Mouse (Mus musculus): ENCODE measurements at regions not wholly inside any gene's neighbourhood (a gene's known extent, or its start where the extent isn't known, plus 50 kb on each side); places are given as distances from the start of the nearest gene placed in this dataset.

DNA sequence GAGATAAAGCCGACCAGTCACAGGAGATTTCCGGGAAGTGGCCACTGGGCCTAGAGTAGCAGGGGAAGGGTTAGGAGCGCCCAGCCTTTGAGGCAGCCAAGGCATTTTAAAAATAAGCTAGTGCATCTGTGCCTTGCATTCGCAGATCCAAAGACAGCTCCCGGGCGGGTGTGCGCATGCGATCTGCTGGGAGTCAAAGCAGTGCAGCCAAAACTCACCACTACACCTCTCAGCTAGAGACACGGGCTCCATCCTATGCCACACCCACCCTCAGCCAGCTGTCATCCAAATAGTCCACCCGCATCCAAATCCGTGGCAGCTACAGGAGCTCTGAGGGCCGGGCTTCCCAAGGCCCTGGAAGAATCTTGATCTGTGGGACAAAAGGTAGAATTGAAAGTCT is 220.2 kb upstream of the Sulf2 start:
- Histone ChIP-seq H3K4me1 (replicated peaks; ENCODE audit: control insufficient read depth, insufficient read depth, low read length) (no peaks in the 10 kb centered on the region), H3K4me3 (ENCODE audit: control insufficient read depth, insufficient read depth, low read length) (no peak overlapping the region), H3K27ac (ENCODE audit: control insufficient read depth, insufficient read depth, low read length) (no peak overlapping the region), H3K27me3 (ENCODE audit: control insufficient read depth, insufficient read depth, low read length) (no peaks in the 10 kb centered on the region), H3K36me3 (ENCODE audit: control insufficient read depth, insufficient read depth, low read length) (no peaks in the 10 kb centered on the region)
- TF ChIP-seq POLR2A (IDR thresholded peaks at IDR 0.05; ENCODE audit: control insufficient read depth, extremely low read depth, insufficient read depth, low read length, poor library complexity) (no peak), CTCF (IDR thresholded peaks at IDR 0.05; ENCODE audit: borderline replicate concordance, control insufficient read depth, extremely low read depth, insufficient read depth, low read length, poor library complexity) (no peak)
- no peak for DNase-seq
- 94% methylated on average over 12 of the region's 12 CpGs for WGBS

DNA sequence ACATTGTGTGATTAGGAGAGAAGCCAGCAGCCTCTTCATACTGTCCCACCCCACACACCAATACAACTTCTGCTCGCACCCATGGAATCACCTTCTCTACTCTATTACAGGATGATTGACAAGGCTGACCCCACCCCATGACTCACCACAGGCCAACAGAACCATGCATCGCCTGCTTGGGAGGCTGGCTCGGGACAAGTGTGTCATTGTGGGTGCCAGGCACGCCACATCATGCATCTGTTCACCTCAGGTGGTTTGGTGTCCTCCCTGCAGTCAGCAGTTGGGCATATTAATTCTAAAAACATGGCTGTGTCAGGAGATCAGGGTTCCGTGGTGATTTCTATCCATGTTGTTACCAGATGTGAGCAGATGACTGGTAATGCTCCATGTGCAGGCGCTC is 215.3 kb upstream of the Sulf2 start:
- no peaks in the 10 kb centered on the region for H3K36me3 ChIP-seq (ENCODE audit: control insufficient read depth, insufficient read depth, low read length)
- no peaks in the 10 kb centered on the region for H3K4me1 ChIP-seq (replicated peaks; ENCODE audit: control insufficient read depth, insufficient read depth, low read length)
- 88% methylated on average over 6 of the region's 6 CpGs for WGBS
- no peak overlapping the region for H3K27ac ChIP-seq (ENCODE audit: control insufficient read depth, insufficient read depth, low read length)
- H3K4me3 ChIP-seq (ENCODE audit: control insufficient read depth, insufficient read depth, low read length): no peak overlapping the region
- H3K27me3 ChIP-seq (ENCODE audit: control insufficient read depth, insufficient read depth, low read length): no peaks in the 10 kb centered on the region
- DNase-seq: no peak
- TF ChIP-seq CTCF (IDR thresholded peaks at IDR 0.05; ENCODE audit: borderline replicate concordance, control insufficient read depth, extremely low read depth, insufficient read depth, low read length, poor library complexity) (no peak), POLR2A (IDR thresholded peaks at IDR 0.05; ENCODE audit: control insufficient read depth, extremely low read depth, insufficient read depth, low read length, poor library complexity) (no peak)

DNA sequence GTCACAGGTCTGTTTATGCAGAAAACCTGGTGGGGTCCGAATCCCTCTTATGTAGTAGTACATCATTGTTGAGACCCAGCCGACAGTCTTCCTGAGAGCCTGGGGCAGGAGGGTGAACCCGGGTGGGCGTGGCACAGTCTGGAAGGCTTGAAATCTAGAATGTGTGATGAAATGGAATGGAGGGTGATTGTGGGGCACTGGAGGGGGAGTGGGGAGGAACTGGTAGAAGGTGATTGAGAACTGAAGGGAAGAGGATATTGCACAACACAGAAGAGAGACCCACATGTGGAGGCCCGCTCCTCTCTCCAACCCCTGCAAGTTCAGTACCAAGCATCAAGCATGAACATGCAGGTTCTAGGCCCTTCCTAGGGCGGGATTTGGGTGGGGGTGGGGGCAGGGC is 206.2 kb upstream of the Sulf2 start:
- 89% methylated on average over 6 of the region's 6 CpGs for WGBS
- TF ChIP-seq CTCF (IDR thresholded peaks at IDR 0.05; ENCODE audit: borderline replicate concordance, control insufficient read depth, extremely low read depth, insufficient read depth, low read length, poor library complexity) (no peak), POLR2A (IDR thresholded peaks at IDR 0.05; ENCODE audit: control insufficient read depth, extremely low read depth, insufficient read depth, low read length, poor library complexity) (no peak)
- DNase-seq: no peak
- Histone ChIP-seq H3K4me1 (replicated peaks; ENCODE audit: control insufficient read depth, insufficient read depth, low read length) (peaks cover 5% of the 10 kb centered on the region; the same call in 1 of the 2 replicates), H3K27ac (ENCODE audit: control insufficient read depth, insufficient read depth, low read length) (no peak overlapping the region), H3K27me3 (ENCODE audit: control insufficient read depth, insufficient read depth, low read length) (no peaks in the 10 kb centered on the region), H3K36me3 (ENCODE audit: control insufficient read depth, insufficient read depth, low read length) (no peaks in the 10 kb centered on the region), H3K4me3 (ENCODE audit: control insufficient read depth, insufficient read depth, low read length) (no peak overlapping the region)

DNA sequence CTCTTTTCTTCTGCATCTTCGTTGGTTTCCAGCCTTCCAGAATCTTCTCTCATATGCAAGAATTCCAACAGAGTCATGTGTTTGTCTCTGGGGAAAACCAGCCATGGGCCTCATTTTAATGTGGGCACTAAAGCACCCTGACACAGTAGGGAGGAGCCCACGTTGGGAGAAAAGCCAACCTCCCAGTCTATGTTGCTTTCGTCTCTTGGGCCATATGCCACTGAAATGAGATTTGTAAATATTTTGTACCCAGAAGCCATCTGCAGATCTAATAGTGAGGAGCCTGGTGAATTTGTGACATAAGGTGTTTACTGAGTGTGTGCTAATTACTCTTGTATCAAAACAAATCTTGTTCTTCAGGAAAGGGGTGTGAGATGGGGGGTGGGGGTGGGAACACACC is 205.3 kb upstream of the Sulf2 start:
- Histone ChIP-seq H3K36me3 (ENCODE audit: control insufficient read depth, insufficient read depth, low read length) (no peaks in the 10 kb centered on the region), H3K27me3 (ENCODE audit: control insufficient read depth, insufficient read depth, low read length) (no peaks in the 10 kb centered on the region), H3K4me3 (ENCODE audit: control insufficient read depth, insufficient read depth, low read length) (no peak overlapping the region), H3K4me1 (replicated peaks; ENCODE audit: control insufficient read depth, insufficient read depth, low read length) (peaks cover 5% of the 10 kb centered on the region; the same call in 1 of the 2 replicates), H3K27ac (ENCODE audit: control insufficient read depth, insufficient read depth, low read length) (no peak overlapping the region)
- TF ChIP-seq POLR2A (IDR thresholded peaks at IDR 0.05; ENCODE audit: control insufficient read depth, extremely low read depth, insufficient read depth, low read length, poor library complexity) (no peak), CTCF (IDR thresholded peaks at IDR 0.05; ENCODE audit: borderline replicate concordance, control insufficient read depth, extremely low read depth, insufficient read depth, low read length, poor library complexity) (no peak)
- 81% methylated on average over 3 of the region's 3 CpGs for WGBS
- DNase-seq: no peak

DNA sequence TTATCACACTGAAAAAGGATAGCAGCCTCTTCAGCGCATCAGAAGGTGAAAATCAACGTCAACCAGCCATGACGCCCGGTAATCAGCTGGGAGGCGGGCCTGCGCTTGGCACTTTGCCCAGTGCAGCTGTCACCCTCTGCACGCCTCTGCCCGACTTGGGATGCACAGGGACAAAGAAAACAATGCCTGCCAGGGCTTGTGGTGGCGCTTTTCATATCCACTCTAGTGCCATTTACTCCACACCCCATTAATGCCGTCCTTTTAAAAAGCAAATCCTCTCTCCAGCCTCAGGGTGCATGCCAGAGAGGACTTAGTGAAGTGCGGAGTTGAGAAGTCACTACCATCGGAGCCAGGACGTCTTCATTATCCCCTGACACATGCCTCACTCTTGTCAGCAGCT is 204.5 kb upstream of the Sulf2 start:
- Histone ChIP-seq H3K27ac (ENCODE audit: control insufficient read depth, insufficient read depth, low read length) (no peak overlapping the region), H3K36me3 (ENCODE audit: control insufficient read depth, insufficient read depth, low read length) (no peaks in the 10 kb centered on the region), H3K4me1 (replicated peaks; ENCODE audit: control insufficient read depth, insufficient read depth, low read length) (peaks cover 5% of the 10 kb centered on the region; the same call in 1 of the 2 replicates), H3K4me3 (ENCODE audit: control insufficient read depth, insufficient read depth, low read length) (no peak overlapping the region), H3K27me3 (ENCODE audit: control insufficient read depth, insufficient read depth, low read length) (no peaks in the 10 kb centered on the region)
- 77% methylated on average over 13 of the region's 13 CpGs for WGBS
- TF ChIP-seq CTCF (IDR thresholded peaks at IDR 0.05; ENCODE audit: borderline replicate concordance, control insufficient read depth, extremely low read depth, insufficient read depth, low read length, poor library complexity) (no peak), POLR2A (IDR thresholded peaks at IDR 0.05; ENCODE audit: control insufficient read depth, extremely low read depth, insufficient read depth, low read length, poor library complexity) (no peak)
- DNase-seq: no peak

DNA sequence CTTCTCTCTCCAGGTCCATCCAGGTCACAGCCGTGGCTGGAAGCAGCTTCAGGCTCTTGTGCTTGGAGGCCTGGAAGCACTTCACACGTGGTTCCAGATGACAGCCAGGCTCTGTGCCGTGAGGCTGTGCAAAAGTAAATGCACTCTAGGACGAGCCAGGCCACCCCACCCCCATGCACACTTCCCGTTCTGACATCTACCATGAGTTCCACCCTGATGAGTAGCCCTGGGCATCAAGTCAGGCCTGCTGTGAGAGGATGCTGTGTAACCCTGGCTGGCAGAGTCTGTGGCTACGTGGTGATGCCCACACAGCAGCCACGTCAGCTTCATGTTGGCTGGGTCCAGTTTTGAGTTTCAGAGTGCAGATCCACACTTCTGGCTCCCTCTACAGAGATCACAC is 202.4 kb upstream of the Sulf2 start:
- WGBS: 39% methylated on average over 7 of the region's 7 CpGs
- H3K27me3 ChIP-seq (ENCODE audit: control insufficient read depth, insufficient read depth, low read length): no peaks in the 10 kb centered on the region
- TF ChIP-seq POLR2A (IDR thresholded peaks at IDR 0.05; ENCODE audit: control insufficient read depth, extremely low read depth, insufficient read depth, low read length, poor library complexity): no peak
- TF ChIP-seq CTCF (IDR thresholded peaks at IDR 0.05; ENCODE audit: borderline replicate concordance, control insufficient read depth, extremely low read depth, insufficient read depth, low read length, poor library complexity): no peak
- no peak overlapping the region for H3K27ac ChIP-seq (ENCODE audit: control insufficient read depth, insufficient read depth, low read length)
- H3K4me3 ChIP-seq (ENCODE audit: control insufficient read depth, insufficient read depth, low read length): no peak overlapping the region
- H3K36me3 ChIP-seq (ENCODE audit: control insufficient read depth, insufficient read depth, low read length): no peaks in the 10 kb centered on the region
- H3K4me1 ChIP-seq (replicated peaks; ENCODE audit: control insufficient read depth, insufficient read depth, low read length): peaks cover 12% of the 10 kb centered on the region; the same call in 1 of the 2 replicates
- DNase-seq: no peak

DNA sequence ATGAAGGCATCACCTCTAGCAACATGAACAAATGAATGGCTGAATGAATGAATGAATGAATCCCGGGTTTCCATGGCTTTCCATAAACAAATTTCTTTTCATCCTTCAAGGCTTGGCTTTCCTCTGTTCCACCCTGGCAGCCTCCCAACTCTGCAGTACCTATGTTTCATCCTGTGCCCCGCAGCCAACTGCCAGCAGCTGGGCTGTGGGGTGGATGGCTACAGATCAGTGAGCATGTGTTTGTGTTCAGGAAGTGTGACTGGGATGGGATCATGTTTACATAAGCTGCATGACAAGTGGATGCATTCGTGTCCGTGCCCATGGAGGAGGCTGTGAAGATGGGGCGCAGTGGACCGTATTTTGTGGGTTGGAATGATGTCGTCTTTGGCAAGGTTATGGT is 200.5 kb upstream of the Sulf2 start:
- WGBS: 80% methylated on average over 7 of the region's 7 CpGs
- no peaks in the 10 kb centered on the region for H3K27me3 ChIP-seq (ENCODE audit: control insufficient read depth, insufficient read depth, low read length)

More for the DNA sequence above, 200.5 kb upstream of the Sulf2 start:
- Histone ChIP-seq H3K36me3 (ENCODE audit: control insufficient read depth, insufficient read depth, low read length) (no peaks in the 10 kb centered on the region), H3K27ac (ENCODE audit: control insufficient read depth, insufficient read depth, low read length) (no peak overlapping the region), H3K4me1 (replicated peaks; ENCODE audit: control insufficient read depth, insufficient read depth, low read length) (peaks cover 12% of the 10 kb centered on the region; the same call in 1 of the 2 replicates), H3K4me3 (ENCODE audit: control insufficient read depth, insufficient read depth, low read length) (no peak overlapping the region)
- DNase-seq: no peak
- TF ChIP-seq CTCF (IDR thresholded peaks at IDR 0.05; ENCODE audit: borderline replicate concordance, control insufficient read depth, extremely low read depth, insufficient read depth, low read length, poor library complexity) (no peak), POLR2A (IDR thresholded peaks at IDR 0.05; ENCODE audit: control insufficient read depth, extremely low read depth, insufficient read depth, low read length, poor library complexity) (no peak)

All from thymus, adult 2 months (tissue).